Mouse (Mus musculus) MEL (cell line): ENCODE measurements around the gene Ifit1bl1. TPM values are rescaled to one million over a fixed set of nuclear protein-coding genes. Genes with fewer than 3 reads are reported as not detected.
A peak's percentile ranks its signal among the peaks of the same experiment; 100 is the strongest.
"Not testable (repeated sequence)": the region's sequence is repeated elsewhere in the genome, so short reads cannot be mapped to it uniquely, and the experiment has no call there.

Experiments
- DNase-seq: peaks from one replicate; pipeline ENCODE4 v3.0.0; 2011; ENCODE audit warnings: low read depth, low spot score
- H3K27ac ChIP-seq: 2 replicates; pipeline ENCODE4 v1.5.1; 2012; ENCODE audit warnings: low read depth, mild to moderate bottlenecking, control low read depth, low read length, moderate library complexity; ENCODE audit not compliant: control insufficient read depth
- H3K27me3 ChIP-seq, 2 experiments: fragments of 150-350 bp in 1 of 2; sonication (generic) in 1 of 2; 2 replicates each; pipeline ENCODE4 v1.6.1; 2012; ENCODE audit warnings: low read length in 2 of 2, mild to moderate bottlenecking in 2 of 2, improper control_type of control experiment in 1 of 2, moderate library complexity in 1 of 2; ENCODE audit not compliant: insufficient read depth in 2 of 2, control insufficient read depth in 1 of 2
- H3K36me3 ChIP-seq, 2 experiments: 2 replicates each; pipeline ENCODE4 v1.6.1; 2012 to 2014; ENCODE audit warnings: low read length in 2 of 2, improper control_type of control experiment in 1 of 2, inconsistent platforms in 1 of 2, mild to moderate bottlenecking in 1 of 2; ENCODE audit not compliant: insufficient read depth in 2 of 2, control insufficient read depth in 1 of 2
- H3K4me1 ChIP-seq, 2 experiments: fragments of 150-350 bp in 1 of 2; sonication (generic) in 1 of 2; 2 replicates each; pipeline ENCODE4 v1.6.1; 2012; ENCODE audit warnings: low read length in 2 of 2, improper control_type of control experiment in 1 of 2, mild to moderate bottlenecking in 1 of 2; ENCODE audit not compliant: insufficient read depth in 2 of 2, control insufficient read depth in 1 of 2
- H3K4me3 ChIP-seq, 2 experiments: fragments of 150-350 bp in 1 of 2; sonication (generic) in 1 of 2; 2 replicates each; pipeline ENCODE4 v1.5.1; 2012; ENCODE audit warnings: low read depth in 2 of 2, low read length in 2 of 2, mild to moderate bottlenecking in 2 of 2, moderate library complexity in 2 of 2, control low read depth in 1 of 2, improper control_type of control experiment in 1 of 2; ENCODE audit not compliant: control insufficient read depth in 1 of 2, insufficient read depth in 1 of 2
- H3K79me2 ChIP-seq: 2 replicates; pipeline ENCODE4 v1.6.1; 2012; ENCODE audit warnings: mild to moderate bottlenecking, low read length, moderate library complexity; ENCODE audit not compliant: control insufficient read depth, poor library complexity, insufficient read depth
- H3K9ac ChIP-seq: 2 replicates; pipeline ENCODE4 v1.6.1; 2012; ENCODE audit warnings: low read depth, mild to moderate bottlenecking, control low read depth, low read length, moderate library complexity; ENCODE audit not compliant: control insufficient read depth, poor library complexity, severe bottlenecking
- H3K9me3 ChIP-seq: fragments of 150-350 bp; sonication (generic); replicated peaks from 2 replicates; pipeline ENCODE4 v1.6.1; 2012; ENCODE audit warnings: mild to moderate bottlenecking, low read length, improper control_type of control experiment, moderate library complexity; ENCODE audit not compliant: insufficient read depth
- CTCF ChIP-seq, 3 experiments: IDR thresholded peaks in 2 of 3; conservative IDR thresholded peaks in 1 of 3; 2 replicates each; pipeline ENCODE4 v1.5.1; 2011 to 2012; ENCODE audit warnings: low read length in 3 of 3, low read depth in 2 of 3, mild to moderate bottlenecking in 2 of 3, improper control_type of control experiment in 1 of 3, inconsistent platforms in 1 of 3, mixed read lengths in 1 of 3, moderate library complexity in 1 of 3; ENCODE audit not compliant: control insufficient read depth in 1 of 3, insufficient read depth in 1 of 3, poor library complexity in 1 of 3, severe bottlenecking in 1 of 3
- EP300 ChIP-seq, 2 experiments: IDR thresholded peaks; 2 replicates each; pipeline ENCODE4 v1.6.1; 2011; ENCODE audit warnings: improper control_type of control experiment in 2 of 2, low read length in 2 of 2, low read depth in 1 of 2, mild to moderate bottlenecking in 1 of 2
- MAFK ChIP-seq: IDR thresholded peaks from 2 replicates; pipeline ENCODE4 v1.6.1; 2011; ENCODE audit warnings: low read depth, mild to moderate bottlenecking, low read length, improper control_type of control experiment, borderline replicate concordance
- polyA plus RNA-seq, 2 experiments: library from polyadenylated mRNA; stranded (reverse) in 1 of 2; unstranded in 1 of 2; fragments of >175 nt in 1 of 2; fragments of >200 nt in 1 of 2; gene quantifications; 2 replicates each; pipeline versions ENCODE4 v1.2.1 to v1.2.4; 2012; ENCODE audit warnings: low replicate concordance in 2 of 2, low read depth in 1 of 2; ENCODE audit not compliant: insufficient read length in 2 of 2, insufficient read depth in 1 of 2, missing spikeins in 1 of 2
- total RNA-seq: library from RNA; depleted of rRNA; stranded (reverse); fragments of 300-350 nt; gene quantifications from 2 replicates; pipeline ENCODE4 v1.2.3, GENCODE M21; 2012

The Ifit1bl1 gene
- total and polyA plus RNA-seq, 3 experiments: 0.08 TPM; not detected in 2

- no peaks in the 10 kb centered on the region for H3K36me3 ChIP-seq
- H3K27me3 ChIP-seq: peaks cover 0 to 2% of the 10 kb centered on the region in 2 experiments; a peak in 3 of 4 replicates
- H3K4me3 ChIP-seq: no peak overlapping the region
- H3K9me3 ChIP-seq: no peaks in the 10 kb centered on the region
- no peak for TF ChIP-seq EP300 (IDR thresholded peaks at IDR 0.05; ENCODE audit: low read depth in 1 of 2, low read length in 2 of 2)
- peak in 1 of 3 experiments; percentile 29; a peak in 2 of 6 replicates for TF ChIP-seq CTCF (IDR thresholded peaks at IDR 0.05 in 2 of 3, conservative IDR thresholded peaks at IDR 0.05 in 1 of 3; ENCODE audit: control insufficient read depth in 1 of 3, insufficient read depth in 1 of 3, low read depth in 2 of 3, low read length in 3 of 3, poor library complexity in 1 of 3, severe bottlenecking in 1 of 3)
- H3K27ac ChIP-seq: no peak overlapping the region
- no peak for DNase-seq
- no peak overlapping the region for H3K9ac ChIP-seq
- H3K4me1 ChIP-seq: no peaks in the 10 kb centered on the region
- no peaks in the 10 kb centered on the region for H3K79me2 ChIP-seq
These were observed 12.8 kb downstream of the Ifit1bl1 start for GRCm38 (mm10) chr19:34588959-34589358.

GRCm38 (mm10) chr19:34587898-34588692, 13.7 kb downstream of the Ifit1bl1 start:
- not testable (repeated sequence) for H3K36me3 ChIP-seq, H3K9me3 ChIP-seq, H3K4me1 ChIP-seq, H3K27ac ChIP-seq, H3K79me2 ChIP-seq, DNase-seq, H3K4me3 ChIP-seq, H3K27me3 ChIP-seq, H3K9ac ChIP-seq

GRCm38 (mm10) chr19:34585740-34586458, 15.9 kb downstream of the Ifit1bl1 start:
- not testable (repeated sequence) for H3K9ac ChIP-seq, H3K27ac ChIP-seq, DNase-seq, H3K36me3 ChIP-seq, H3K27me3 ChIP-seq, H3K9me3 ChIP-seq, H3K79me2 ChIP-seq, H3K4me1 ChIP-seq, H3K4me3 ChIP-seq
- TF ChIP-seq CTCF (IDR thresholded peaks at IDR 0.05 in 2 of 3, conservative IDR thresholded peaks at IDR 0.05 in 1 of 3; ENCODE audit: control insufficient read depth in 1 of 3, insufficient read depth in 1 of 3, low read depth in 2 of 3, low read length in 3 of 3, poor library complexity in 1 of 3, severe bottlenecking in 1 of 3) (peak in 1 of 3 experiments; percentile 8; a peak in 1 of 6 replicates), MAFK (peak; percentile 59; the same call in 1 of the 2 replicates)

GRCm38 (mm10) chr19:34583126-34583766, 18.5 kb downstream of the Ifit1bl1 start, which contains the start of gene Ifit3:
Gene Ifit3, plus strand, starts transcription at chr19:34583531.
- not testable (repeated sequence) for H3K27me3 ChIP-seq, H3K79me2 ChIP-seq, H3K9me3 ChIP-seq, H3K27ac ChIP-seq, H3K36me3 ChIP-seq, H3K4me3 ChIP-seq, H3K4me1 ChIP-seq, H3K9ac ChIP-seq, DNase-seq

- H3K27me3 ChIP-seq, H3K9me3 ChIP-seq, H3K36me3 ChIP-seq, H3K9ac ChIP-seq, H3K4me1 ChIP-seq, H3K4me3 ChIP-seq, DNase-seq, H3K79me2 ChIP-seq, H3K27ac ChIP-seq: not testable (repeated sequence)
These were observed 19.1 kb downstream of the Ifit1bl1 start for GRCm38 (mm10) chr19:34582696-34583095.
